Mouse (Mus musculus) thymus, adult 2 months (tissue): Measurements from ENCODE around the gene Psmd9.

Experiments used
- CTCF ChIP-seq: fragments of 200-500 bp; IDR thresholded peaks from 2 replicates; pipeline ENCODE4 v1.5.1; 2012; ENCODE audit warnings: mild to moderate bottlenecking, control low read depth, low read length, moderate library complexity, borderline replicate concordance; ENCODE audit not compliant: control insufficient read depth, poor library complexity, insufficient read depth; ENCODE audit errors: extremely low read depth
- POLR2A ChIP-seq: fragments of 200-500 bp; IDR thresholded peaks from 2 replicates; pipeline ENCODE4 v1.6.1; 2012; ENCODE audit warnings: mild to moderate bottlenecking, low read length, control low read depth, moderate library complexity; ENCODE audit not compliant: control insufficient read depth, poor library complexity, insufficient read depth; ENCODE audit errors: extremely low read depth

DNA sequence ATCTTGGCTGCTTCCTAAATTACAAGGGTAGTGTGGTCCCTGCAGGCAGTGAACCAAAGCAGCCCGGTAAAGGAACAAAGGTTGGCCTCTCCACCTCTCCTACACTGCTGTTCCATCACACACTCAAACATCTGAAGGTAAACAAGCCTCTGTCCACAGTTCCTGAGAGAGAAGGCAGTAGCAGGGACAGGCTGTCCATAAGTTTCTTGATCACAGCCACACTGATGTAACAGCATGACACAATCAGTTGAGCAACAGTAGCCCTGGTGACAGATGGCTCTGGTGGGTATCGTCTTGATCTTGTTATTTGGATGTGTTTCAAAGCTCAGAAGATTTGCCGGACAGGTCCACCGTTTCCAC is 53.8 kb downstream of the Psmd9 start:
- TF ChIP-seq POLR2A (no peak), CTCF (no peak)
